Mouse (Mus musculus): ENCODE measurements around the gene Ube2z.

Gene Ube2z

DNA sequence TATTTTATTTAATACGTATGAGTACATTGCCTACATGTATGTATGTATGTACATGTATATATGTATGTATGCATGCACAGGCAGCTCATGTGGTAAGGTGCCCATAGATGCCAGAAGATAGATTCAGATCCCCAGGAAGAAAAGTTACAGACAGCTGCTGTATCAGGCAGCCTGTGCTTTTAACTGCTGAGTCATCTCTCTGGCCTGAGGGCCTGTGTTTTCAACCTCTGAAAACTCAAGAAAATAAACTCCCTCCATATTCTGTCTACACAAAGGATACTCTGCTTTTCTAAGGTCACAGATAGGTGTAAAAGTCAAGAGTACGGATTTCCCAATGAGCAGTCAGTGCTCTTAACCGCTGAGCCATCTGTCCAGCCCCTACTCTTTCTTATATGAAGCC lies 14.3 kb downstream of the Ube2z start:
- no peak for DNase-seq

GRCm38 (mm10) chr11:96049939-96050338 lies 15.2 kb downstream of the Ube2z start:
- DNase-seq = no peak

- DNase-seq = no peak
These were observed 17.5 kb downstream of the Ube2z start for GRCm38 (mm10) chr11:96047469-96048373.

GRCm38 (mm10) chr11:96046793-96047192 lies 18.4 kb downstream of the Ube2z start:
- no peak for DNase-seq

GRCm38 (mm10) chr11:96046028-96046427 lies 19.2 kb downstream of the Ube2z start:
- no peak for DNase-seq

- no peak for DNase-seq
These were observed 20.2 kb downstream of the Ube2z start for GRCm38 (mm10) chr11:96044803-96045567.

DNA sequence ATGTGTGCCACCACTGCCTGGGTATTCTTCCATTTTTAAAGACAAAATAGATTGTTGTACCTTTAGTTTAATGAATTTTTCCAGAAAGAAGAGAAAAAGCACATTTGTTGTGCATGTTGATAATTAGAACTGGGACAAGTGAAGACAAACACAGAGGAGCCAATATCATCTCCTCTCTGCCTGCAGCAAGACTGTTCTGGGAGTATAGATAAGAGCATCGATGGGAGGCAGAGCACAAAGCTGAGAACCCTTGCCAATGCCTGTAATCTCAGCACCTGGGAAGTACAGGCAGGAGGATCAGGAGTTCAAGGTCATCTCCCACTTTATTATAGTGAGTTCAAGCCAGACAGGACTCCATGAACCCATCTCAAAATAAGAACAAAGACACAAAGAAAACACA lies 26.6 kb downstream of the Ube2z start:
- DNase-seq = no peak

GRCm38 (mm10) chr11:96037499-96037898 lies 27.7 kb downstream of the Ube2z start:
- no peak for DNase-seq

- DNase-seq = no peak
These were observed 30.1 kb downstream of the Ube2z start for GRCm38 (mm10) chr11:96035133-96035532.

DNA sequence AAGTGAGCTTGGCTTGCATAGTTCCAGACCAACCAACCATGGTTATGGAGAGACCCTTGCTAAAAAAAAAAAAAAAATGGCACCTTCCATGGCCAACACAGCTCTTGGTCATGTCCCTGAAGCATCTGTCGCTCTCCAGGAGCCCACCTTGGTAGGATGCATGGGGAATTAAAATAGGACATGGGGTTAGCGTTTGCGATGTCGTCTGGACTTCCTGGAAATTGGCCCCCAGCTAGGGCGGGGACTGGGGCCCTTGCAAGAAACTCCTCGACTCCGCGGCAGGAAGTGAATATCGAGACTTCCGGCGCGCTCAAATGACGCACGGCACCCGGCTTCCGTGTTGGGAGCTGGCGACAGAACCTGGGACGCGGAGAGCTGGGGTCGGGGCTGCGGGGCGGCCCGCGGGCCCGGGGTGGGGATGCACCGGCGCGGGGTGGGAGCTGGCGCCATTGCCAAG lies 30.6 kb downstream of the Ube2z start, which contains the start of gene Snf8:
Gene Snf8 (plus strand): TSS at position 290 of the 457 bp plus-strand sequence.
- DNase-seq = peak; percentile 93

GRCm38 (mm10) chr11:96034116-96034515 lies 31.1 kb downstream of the Ube2z start:
- DNase-seq = no peak

DNA sequence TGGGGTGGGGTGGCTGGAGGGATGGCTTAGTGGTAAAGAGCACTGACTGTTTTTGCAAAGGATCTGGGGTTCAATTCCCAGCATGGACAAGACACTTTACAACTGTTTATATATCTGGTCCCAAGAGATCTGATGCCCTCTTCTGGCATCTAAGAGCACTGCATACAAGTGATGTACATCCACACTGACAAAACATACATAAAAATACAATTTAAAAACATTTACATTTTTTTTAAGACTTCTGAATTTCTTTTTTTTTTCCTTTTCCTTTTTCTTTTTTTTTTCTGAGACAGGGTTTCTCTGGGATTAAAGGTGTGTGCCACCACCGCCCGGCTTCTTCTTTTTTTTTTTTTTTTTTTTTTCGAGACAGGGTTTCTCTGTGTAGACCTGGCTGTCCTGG lies 31.9 kb downstream of the Ube2z start:
- DNase-seq = no peak

DNA sequence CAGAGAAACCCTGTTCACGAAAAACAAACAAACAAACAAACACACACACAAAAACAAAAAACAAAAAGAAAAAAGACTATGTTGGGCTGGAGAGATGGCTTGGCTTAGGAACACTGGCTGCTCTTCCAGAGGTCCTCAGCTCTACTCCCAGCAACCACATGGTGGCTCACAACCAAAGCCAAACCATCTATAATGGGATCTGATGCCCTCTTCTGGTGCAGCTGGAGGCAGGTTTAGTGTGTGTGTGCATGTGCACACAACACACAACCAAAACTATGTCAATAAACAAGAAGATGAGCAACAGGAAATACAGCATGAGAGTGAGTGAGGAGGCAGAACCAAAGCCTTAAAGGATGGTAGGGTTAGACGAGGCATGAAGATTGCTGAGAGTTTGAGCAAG lies 33.5 kb downstream of the Ube2z start:
- no peak for DNase-seq

- DNase-seq = no peak
These were observed 34.6 kb downstream of the Ube2z start for GRCm38 (mm10) chr11:96030571-96030970.

DNA sequence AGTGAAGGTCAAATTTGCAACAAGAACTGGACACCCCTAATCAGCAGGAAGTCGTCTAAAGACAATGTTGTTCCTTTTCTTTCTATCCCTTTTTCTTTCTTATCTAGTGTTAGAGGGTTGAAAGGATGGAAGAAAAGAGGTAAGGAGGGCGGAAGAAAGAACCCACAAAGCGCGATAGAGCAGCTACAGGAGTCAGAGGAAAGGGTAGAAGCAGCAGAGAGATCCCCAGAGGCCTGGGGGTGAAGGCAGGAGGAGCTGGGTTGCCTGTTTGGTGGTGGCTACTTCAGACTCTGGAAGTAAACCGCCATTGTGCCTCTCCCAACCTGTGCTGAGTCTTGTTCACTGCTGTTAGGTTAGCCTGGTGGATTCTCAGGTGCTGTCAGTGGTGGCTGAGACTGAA lies 37.1 kb downstream of the Ube2z start:
- no peak for DNase-seq

GRCm38 (mm10) chr11:96020622-96021021 lies 44.6 kb downstream of the Ube2z start:
- DNase-seq = no peak

DNA sequence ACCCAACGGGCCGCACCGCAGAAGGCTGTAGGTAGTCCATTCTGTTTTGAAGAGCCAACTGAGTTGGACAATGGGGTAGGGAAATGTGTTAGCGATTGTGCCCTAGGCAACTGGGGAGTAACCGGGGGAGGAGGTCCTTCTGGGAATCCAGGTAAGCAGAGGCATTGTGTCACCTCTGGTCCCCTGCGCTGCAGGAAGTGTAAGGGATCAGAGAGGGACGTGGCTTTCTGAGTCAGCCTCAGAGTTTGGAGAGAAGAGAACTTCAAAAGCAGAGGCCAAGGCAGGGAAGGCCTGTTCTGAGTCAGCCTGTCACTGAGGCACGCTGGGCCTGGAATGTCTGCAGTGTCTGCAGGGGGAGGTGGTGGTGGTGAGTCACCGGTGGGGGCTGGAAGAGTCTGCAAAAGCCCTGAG lies 47.2 kb downstream of the Ube2z start:
- DNase-seq = no peak

- no peak for DNase-seq
These were observed 49.8 kb downstream of the Ube2z start for GRCm38 (mm10) chr11:96015421-96015820.

- DNase-seq = no peak
These were observed 53.2 kb downstream of the Ube2z start for GRCm38 (mm10) chr11:96011982-96012381.

- peak; percentile 53 for DNase-seq
These were observed 56.4 kb downstream of the Ube2z start for GRCm38 (mm10) chr11:96008827-96009226.

DNA sequence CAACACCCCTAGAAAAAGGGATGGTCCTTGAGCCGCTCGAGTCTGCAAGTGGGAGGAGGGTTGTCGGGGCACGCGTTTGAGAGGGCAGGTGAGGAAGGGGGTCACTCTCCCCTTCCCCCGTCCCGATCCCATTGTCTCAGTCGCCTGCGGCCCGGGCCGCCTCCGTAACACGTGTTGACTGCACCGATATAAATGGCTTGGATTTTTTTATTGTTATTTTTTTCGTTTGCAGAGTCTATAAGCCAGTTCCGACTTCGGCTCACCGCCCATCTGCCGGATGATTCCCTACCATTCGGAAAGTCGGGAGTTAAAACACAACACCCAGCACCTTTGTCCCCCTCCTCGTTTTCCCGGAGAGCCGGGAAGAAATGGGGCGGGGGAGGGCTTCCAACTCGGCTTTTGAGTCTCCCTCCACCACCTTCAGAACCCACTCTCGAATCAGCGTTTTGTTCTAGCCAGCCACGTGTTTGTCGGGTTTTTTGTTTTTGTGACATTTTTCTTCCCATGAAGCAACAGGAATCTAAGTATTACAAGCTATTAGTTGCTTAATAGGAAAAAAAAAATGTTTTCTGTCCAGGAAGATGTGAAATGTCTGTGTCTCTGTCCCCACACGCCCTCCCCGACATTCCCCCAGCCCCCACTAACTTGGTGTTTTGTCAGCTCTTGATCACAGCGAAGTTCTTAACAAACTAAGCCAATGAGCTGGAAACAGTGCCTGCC lies 57.5 kb downstream of the Ube2z start:
- DNase-seq = no peak

GRCm38 (mm10) chr11:96006852-96007515 lies 58.2 kb downstream of the Ube2z start:
- peak; percentile 73 for DNase-seq
